Mouse (Mus musculus): Measurements from ENCODE around the gene Large2.

The Large2 gene

GRCm38 (mm10) chr2:92390206-92390930 is 15.7 kb upstream of the Large2 start:
- DNase-seq = no peak

GRCm38 (mm10) chr2:92389645-92390044 is 15.0 kb upstream of the Large2 start:
- no peak for DNase-seq

GRCm38 (mm10) chr2:92388891-92389641 is 14.4 kb upstream of the Large2 start:
- DNase-seq = peak; percentile 32 to 34

- DNase-seq = no peak
Measured at GRCm38 (mm10) chr2:92388081-92388517, 13.4 kb upstream of the Large2 start.

GRCm38 (mm10) chr2:92387646-92388045 is 13.0 kb upstream of the Large2 start:
- no peak for DNase-seq

- DNase-seq = no peak
Measured at GRCm38 (mm10) chr2:92386821-92387570, 12.3 kb upstream of the Large2 start.

- no peak for DNase-seq
Measured at GRCm38 (mm10) chr2:92385113-92386051, 10.7 kb upstream of the Large2 start.

- no peak for DNase-seq
Measured at GRCm38 (mm10) chr2:92384101-92384500, 9.4 kb upstream of the Large2 start.

GRCm38 (mm10) chr2:92382759-92383158 is 8.1 kb upstream of the Large2 start:
- DNase-seq = no peak

GRCm38 (mm10) chr2:92381901-92382588 is 7.4 kb upstream of the Large2 start, which contains the start of gene 1700029I15Rik:
Gene 1700029I15Rik (plus strand): TSS chr2:92382538.
- no peak for DNase-seq

- DNase-seq = no peak
Measured at GRCm38 (mm10) chr2:92381161-92381560, 6.5 kb upstream of the Large2 start.

- no peak for DNase-seq
Measured at GRCm38 (mm10) chr2:92380495-92381050, 5.9 kb upstream of the Large2 start.

- DNase-seq = no peak
Measured at GRCm38 (mm10) chr2:92379783-92380494, 5.3 kb upstream of the Large2 start.

GRCm38 (mm10) chr2:92377320-92377719 is 2.7 kb upstream of the Large2 start:
- DNase-seq = no peak

GRCm38 (mm10) chr2:92376300-92376699 is 1.6 kb upstream of the Large2 start:
- no peak for DNase-seq

GRCm38 (mm10) chr2:92375788-92376187 is 1.1 kb upstream of the Large2 start:
- DNase-seq = no peak

GRCm38 (mm10) chr2:92375099-92375623 is 492 bp upstream of the Large2 start:
- peak; percentile 92 to 94 for DNase-seq

- no peak for DNase-seq
Measured at GRCm38 (mm10) chr2:92373437-92373813, 1.2 kb downstream of the Large2 start.

- no peak for DNase-seq
Measured at GRCm38 (mm10) chr2:92372767-92373436, 1.8 kb downstream of the Large2 start.

All from B cell, adult 2 months (primary cell).